Mouse (Mus musculus) megakaryocyte-erythroid progenitor cell, adult 5-6 weeks (primary cell): ENCODE measurements around the gene Mmel1. TPM values are rescaled to one million over a fixed set of nuclear protein-coding genes. Genes with fewer than 3 reads are reported as not detected.

Experiments
- ATAC-seq: replicated peaks from 2 replicates; pipeline ENCODE4 v1.8.0; 2016; ENCODE audit warnings: mild to moderate bottlenecking, inconsistent platforms; ENCODE audit not compliant: severe bottlenecking, poor library complexity, low FRiP score, low TSS enrichment
- total RNA-seq, 2 experiments: library from RNA; stranded (forward) in 1 of 2; stranded (reverse) in 1 of 2; fragments of 200-1000, 215-1000 nt in 1 of 2; fragments of >200 nt in 1 of 2; fragmentation: Nextera tagmentation in 1 of 2; gene quantifications; 2 replicates each; pipeline ENCODE4 v1.2.3; 2014 to 2017

Gene Mmel1
- total RNA-seq, 2 experiments from 2014 or later: 0.94 to 5.5 TPM

GRCm38 (mm10) chr4:154928395-154929087 is 59.2 kb downstream of the Mmel1 start, which contains the start of gene Tnfrsf14:
TSS of gene Tnfrsf14 (minus strand) at chr4:154928563.
- peak; percentile 84 for ATAC-seq

GRCm38 (mm10) chr4:154929088-154929660 is 59.8 kb downstream of the Mmel1 start:
- peak; percentile 39; the same call in 1 of the 2 replicates for ATAC-seq

GRCm38 (mm10) chr4:154933306-154933907 is 64.0 kb downstream of the Mmel1 start:
- ATAC-seq: no peak

- ATAC-seq: no peak
These were observed 65.4 kb downstream of the Mmel1 start for GRCm38 (mm10) chr4:154934800-154935199.

GRCm38 (mm10) chr4:154935788-154936187 is 66.4 kb downstream of the Mmel1 start:
- peak; percentile 65 for ATAC-seq

GRCm38 (mm10) chr4:154936542-154937255 is 67.3 kb downstream of the Mmel1 start:
- ATAC-seq: no peak

GRCm38 (mm10) chr4:154937746-154938145 is 68.4 kb downstream of the Mmel1 start:
- ATAC-seq: no peak

- ATAC-seq: no peak
These were observed 70.8 kb downstream of the Mmel1 start for GRCm38 (mm10) chr4:154940156-154940555.

GRCm38 (mm10) chr4:154941831-154942230 is 72.4 kb downstream of the Mmel1 start:
- ATAC-seq: no peak

- no peak for ATAC-seq
These were observed 73.4 kb downstream of the Mmel1 start for GRCm38 (mm10) chr4:154942632-154943322.

- ATAC-seq: no peak
These were observed 74.1 kb downstream of the Mmel1 start for GRCm38 (mm10) chr4:154943323-154944039.

GRCm38 (mm10) chr4:154944121-154944590 is 74.8 kb downstream of the Mmel1 start:
- peak; percentile 95 for ATAC-seq

Other genes with a start within 250 kb of the Mmel1 start
- 4.2 and 7.7 TPM in 2 replicates for gene Prdm16, start 232.7 kb upstream of the Mmel1 start, total RNA-seq (2014; fragmentation: Nextera tagmentation)
- gene Prdm16, start 232.7 kb upstream of the Mmel1 start, total RNA-seq (2017): 0.85 and 2.2 TPM in 2 replicates
- not detected in 2 replicates for gene Actrt2, start 201.7 kb upstream of the Mmel1 start, total RNA-seq (2014; fragmentation: Nextera tagmentation)
- not detected in 2 replicates for gene Actrt2, start 201.7 kb upstream of the Mmel1 start, total RNA-seq (2017)
- not detected in 2 replicates for gene Ttc34, start 32.1 kb upstream of the Mmel1 start, total RNA-seq (2014; fragmentation: Nextera tagmentation)
- not detected in 2 replicates for gene Ttc34, start 32.1 kb upstream of the Mmel1 start, total RNA-seq (2017)
- gene Fam213b, start 29.6 kb downstream of the Mmel1 start, total RNA-seq (2014; fragmentation: Nextera tagmentation): 1.6 TPM in 1 of 2 replicates, not detected in the other
- 0.94 and 1.1 TPM in 2 replicates for gene Fam213b, start 29.6 kb downstream of the Mmel1 start, total RNA-seq (2017)
- 133 and 270 TPM in 2 replicates for gene Tnfrsf14, start 59.0 kb downstream of the Mmel1 start, total RNA-seq (2014; fragmentation: Nextera tagmentation)
- gene Tnfrsf14, start 59.0 kb downstream of the Mmel1 start, total RNA-seq (2017): 78.8 and 149 TPM in 2 replicates
- gene Hes5, start 91.3 kb downstream of the Mmel1 start, total RNA-seq (2014; fragmentation: Nextera tagmentation): not detected in 2 replicates
- not detected in 2 replicates for gene Hes5, start 91.3 kb downstream of the Mmel1 start, total RNA-seq (2017)
- 71.5 and 97.3 TPM in 2 replicates for gene Pank4, start 94.5 kb downstream of the Mmel1 start, total RNA-seq (2014; fragmentation: Nextera tagmentation)
- gene Pank4, start 94.5 kb downstream of the Mmel1 start, total RNA-seq (2017): 34.6 and 35.9 TPM in 2 replicates
- gene Plch2, start 187.2 kb downstream of the Mmel1 start, total RNA-seq (2014; fragmentation: Nextera tagmentation): 0.33 and 3.2 TPM in 2 replicates
- gene Plch2, start 187.2 kb downstream of the Mmel1 start, total RNA-seq (2017): not detected in 2 replicates
- gene Pex10, start 197.4 kb downstream of the Mmel1 start, total RNA-seq (2014; fragmentation: Nextera tagmentation): 8.1 and 9.0 TPM in 2 replicates
- 5.8 and 6.4 TPM in 2 replicates for gene Pex10, start 197.4 kb downstream of the Mmel1 start, total RNA-seq (2017)
- 105 and 108 TPM in 2 replicates for gene Rer1, start 216.8 kb downstream of the Mmel1 start, total RNA-seq (2014; fragmentation: Nextera tagmentation)
- gene Rer1, start 216.8 kb downstream of the Mmel1 start, total RNA-seq (2017): 97.8 and 135 TPM in 2 replicates
- 3.8 and 7.6 TPM in 2 replicates for gene Morn1, start 217.0 kb downstream of the Mmel1 start, total RNA-seq (2014; fragmentation: Nextera tagmentation)
- 1.6 and 1.8 TPM in 2 replicates for gene Morn1, start 217.0 kb downstream of the Mmel1 start, total RNA-seq (2017)